Mouse (Mus musculus): ENCODE measurements around the gene Rftn1. TPM values are rescaled to one million over a fixed set of nuclear protein-coding genes. Genes with fewer than 3 reads are reported as not detected.
A peak's percentile ranks its signal among the peaks of the same experiment; 100 is the strongest.

The Rftn1 gene
- total and polyA plus RNA-seq, 3 experiments = 52.5 to 80.6 (median 60.5) TPM

- no peak overlapping the region for H3K4me3 ChIP-seq (replicated peaks in 1 of 3; ENCODE audit: low read depth in 2 of 3, low read length in 2 of 3, poor library complexity in 1 of 3)
- dilution Hi-C loops (cut with MboI; ENCODE audit: extremely low pct_ligation_motif_present, extremely low pct_unique_long_range_greater_than_20kb, low sequenced_read_pairs) = no loop called here
Measured at GRCm38 (mm10) chr17:50143354-50143753, 47.1 kb downstream of the Rftn1 start.

GRCm38 (mm10) chr17:50142553-50142952, 47.9 kb downstream of the Rftn1 start:
- H3K27me3 ChIP-seq (replicated peaks) = no peaks in the 10 kb centered on the region
- H3K79me2 ChIP-seq (replicated peaks; ENCODE audit: control insufficient read depth, extremely low read depth, insufficient read depth, poor library complexity, severe bottlenecking) = peaks cover 94% of the 10 kb centered on the region
- TF ChIP-seq MAZ (IDR thresholded peaks at IDR 0.05; ENCODE audit: low read depth, low read length) = no peak
- no peak for TF ChIP-seq CHD1 (IDR thresholded peaks at IDR 0.05; ENCODE audit: low read depth, low read length)
- no peak for TF ChIP-seq MYC (IDR thresholded peaks at IDR 0.05; ENCODE audit: low read depth, low read length)
- no peak for TF ChIP-seq PAX5 (IDR thresholded peaks at IDR 0.05; ENCODE audit: low read length)
- TF ChIP-seq ZC3H11A (IDR thresholded peaks at IDR 0.05; ENCODE audit: low read depth, low read length) = no peak
- TF ChIP-seq RAD21 (IDR thresholded peaks at IDR 0.05; ENCODE audit: low read depth, low read length) = no peak
- TF ChIP-seq ETS1 (conservative IDR thresholded peaks at IDR 0.05; ENCODE audit: low read depth, low read length) = peak; percentile 17; the same call in 1 of the 2 replicates
- no peak for TF ChIP-seq ZMIZ1 (IDR thresholded peaks at IDR 0.05; ENCODE audit: low read depth, low read length)
- TF ChIP-seq JUND (conservative IDR thresholded peaks at IDR 0.05; ENCODE audit: low read depth, low read length) = no peak
- TF ChIP-seq BHLHE40 (IDR thresholded peaks at IDR 0.05; ENCODE audit: low read depth, low read length) = 0 out of 2 replicates have a peak, but pooled peaks have one; percentile 31
- TF ChIP-seq USF1 (IDR thresholded peaks at IDR 0.05; ENCODE audit: low read depth, low read length) = no peak
- TF ChIP-seq TBP (conservative IDR thresholded peaks at IDR 0.05; ENCODE audit: low read depth, low read length) = no peak
- peak; percentile 61 for TF ChIP-seq ELF1 (IDR thresholded peaks at IDR 0.05; ENCODE audit: low read depth, low read length)
- no peak for TF ChIP-seq MAX (IDR thresholded peaks at IDR 0.05; ENCODE audit: low read length)
- TF ChIP-seq JUN (IDR thresholded peaks at IDR 0.05; ENCODE audit: insufficient read depth, low read depth, low read length) = no peak
- dilution Hi-C loops (cut with MboI; ENCODE audit: extremely low pct_ligation_motif_present, extremely low pct_unique_long_range_greater_than_20kb, low sequenced_read_pairs) (no loop called here), in situ Hi-C loops (cut with MboI; ENCODE audit: low pct_ligation_motif_present, low pct_unique_long_range_greater_than_20kb, low sequenced_read_pairs) (no loop called here)
- H3K36me3 ChIP-seq (replicated peaks in 1 of 2; ENCODE audit: control insufficient read depth in 1 of 2, insufficient read depth in 1 of 2, low read length in 1 of 2) = peaks cover 82 to 97% of the 10 kb centered on the region in 2 experiments
- no peak overlapping the region for H3K4me2 ChIP-seq (ENCODE audit: insufficient read depth, low read depth, poor library complexity, severe bottlenecking)
- H3K27ac ChIP-seq (ENCODE audit: insufficient read depth, low read depth) = peak overlapping the region; percentile 23
- H3K9me3 ChIP-seq (replicated peaks; ENCODE audit: low read length) = peaks cover 8% of the 10 kb centered on the region
- H3K9ac ChIP-seq (ENCODE audit: insufficient read depth, low read depth) = no peak overlapping the region
- peak; percentile 52 for DNase-seq (ENCODE audit: extremely low read depth)
- H3K4me1 ChIP-seq (ENCODE audit: control insufficient read depth in 1 of 2, insufficient read depth in 2 of 2) = peaks cover 20 to 93% of the 10 kb centered on the region in 2 experiments
- H3K4me3 ChIP-seq (replicated peaks in 1 of 3; ENCODE audit: low read depth in 2 of 3, low read length in 2 of 3, poor library complexity in 1 of 3) = no peak overlapping the region

More at GRCm38 (mm10) chr17:50143354-50143753, 47.1 kb downstream of the Rftn1 start:
- Histone ChIP-seq H3K4me2 (ENCODE audit: insufficient read depth, low read depth, poor library complexity, severe bottlenecking) (no peak overlapping the region), H3K36me3 (replicated peaks in 1 of 2; ENCODE audit: control insufficient read depth in 1 of 2, insufficient read depth in 1 of 2, low read length in 1 of 2) (peaks cover 83 to 97% of the 10 kb centered on the region in 2 experiments), H3K79me2 (replicated peaks; ENCODE audit: control insufficient read depth, extremely low read depth, insufficient read depth, poor library complexity, severe bottlenecking) (peaks cover 94% of the 10 kb centered on the region), H3K27me3 (replicated peaks) (no peaks in the 10 kb centered on the region), H3K9ac (ENCODE audit: insufficient read depth, low read depth) (no peak overlapping the region), H3K9me3 (replicated peaks; ENCODE audit: low read length) (peaks cover 9% of the 10 kb centered on the region), H3K27ac (ENCODE audit: insufficient read depth, low read depth) (peak overlapping the region; percentile 23), H3K4me1 (ENCODE audit: control insufficient read depth in 1 of 2, insufficient read depth in 2 of 2) (peaks cover 21 to 94% of the 10 kb centered on the region in 2 experiments)
- in situ Hi-C loops (cut with MboI; ENCODE audit: low pct_ligation_motif_present, low pct_unique_long_range_greater_than_20kb, low sequenced_read_pairs) = no loop called here
- DNase-seq (ENCODE audit: extremely low read depth) = no peak
- TF ChIP-seq SMC3 (IDR thresholded peaks at IDR 0.05; ENCODE audit: low read depth, low read length) = no peak
- TF ChIP-seq ZMIZ1 (IDR thresholded peaks at IDR 0.05; ENCODE audit: low read depth, low read length) = 0 out of 2 replicates have a peak, but pooled peaks have one; percentile 13
- no peak for TF ChIP-seq RCOR1 (conservative IDR thresholded peaks at IDR 0.05; ENCODE audit: low read depth, low read length)
